Mouse (Mus musculus) lung, embryonic 14.5 days (tissue): ENCODE data around the gene Dhh. TPM values are rescaled to one million over a fixed set of nuclear protein-coding genes. Genes with fewer than 3 reads are reported as not detected.
A peak's percentile ranks its signal among the peaks of the same experiment; 100 is the strongest.

Source experiments
- ATAC-seq: fragments of 200-750 bp; cut with Nextera tagmentation; 2 replicates; pipeline ENCODE4 v1.8.0; 2017; ENCODE audit warnings: mild to moderate bottlenecking, moderate TSS enrichment, moderate library complexity; ENCODE audit not compliant: insufficient read depth
- DNase-seq: peaks from one replicate; pipeline ENCODE4 v3.0.0-alpha.2; 2015
- H3K27ac ChIP-seq: fragments of 300-500 bp; sonication (generic); 2 replicates; pipeline ENCODE4 v1.5.1; 2014; ENCODE audit warnings: low read depth, mild to moderate bottlenecking, moderate library complexity
- H3K27me3 ChIP-seq: fragments of 300-500 bp; sonication (generic); 2 replicates; pipeline ENCODE4 v1.6.1; 2014; ENCODE audit warnings: low read length, control low read depth; ENCODE audit not compliant: insufficient read depth
- H3K36me3 ChIP-seq: fragments of 300-500 bp; sonication (generic); 2 replicates; pipeline ENCODE4 v1.6.1; 2014; ENCODE audit warnings: control low read depth; ENCODE audit not compliant: insufficient read depth
- H3K4me1 ChIP-seq: fragments of 300-500 bp; sonication (generic); 2 replicates; pipeline ENCODE4 v1.6.1; 2014; ENCODE audit warnings: antibody characterized with exemption, control low read depth; ENCODE audit not compliant: insufficient read depth
- H3K4me2 ChIP-seq: fragments of 300-500 bp; sonication (generic); 2 replicates; pipeline ENCODE4 v1.6.1; 2014; ENCODE audit warnings: mild to moderate bottlenecking
- H3K4me3 ChIP-seq: fragments of 300-500 bp; sonication (generic); 2 replicates; pipeline ENCODE4 v1.5.1; 2014; ENCODE audit warnings: low read depth, low read length
- H3K9ac ChIP-seq: fragments of 300-500 bp; sonication (generic); 2 replicates; pipeline ENCODE4 v1.6.1; 2014
- H3K9me3 ChIP-seq: fragments of 300-500 bp; sonication (generic); 2 replicates; pipeline ENCODE4 v1.6.1; 2016; ENCODE audit warnings: low read depth, low read length, control low read depth
- CTCF ChIP-seq: IDR thresholded peaks from 2 replicates; pipeline ENCODE4 v1.5.1; 2016; ENCODE audit warnings: antibody characterized with exemption, low read depth
- WGBS: fragments of 180-500 bp; shearing (Covaris S2); extraction: QIAGEN DNeasy Blood & Tissue Kit; methylation state at CpG from one replicate; pipeline ENCODE4 v1.1.7; 2014; 5-methylcytosine and 5-hydroxymethylcytosine counted together
- polyA plus RNA-seq: library from polyadenylated mRNA; unstranded; fragments of >200 nt; fragmentation: Nextera tagmentation; extraction: Ambion mirVana; gene quantifications from 2 replicates; pipeline ENCODE4 v1.2.1, GENCODE M21; 2014

Gene Dhh
- polyA plus RNA-seq, 1 experiment from 2014 or later = 1.0 TPM

DNA sequence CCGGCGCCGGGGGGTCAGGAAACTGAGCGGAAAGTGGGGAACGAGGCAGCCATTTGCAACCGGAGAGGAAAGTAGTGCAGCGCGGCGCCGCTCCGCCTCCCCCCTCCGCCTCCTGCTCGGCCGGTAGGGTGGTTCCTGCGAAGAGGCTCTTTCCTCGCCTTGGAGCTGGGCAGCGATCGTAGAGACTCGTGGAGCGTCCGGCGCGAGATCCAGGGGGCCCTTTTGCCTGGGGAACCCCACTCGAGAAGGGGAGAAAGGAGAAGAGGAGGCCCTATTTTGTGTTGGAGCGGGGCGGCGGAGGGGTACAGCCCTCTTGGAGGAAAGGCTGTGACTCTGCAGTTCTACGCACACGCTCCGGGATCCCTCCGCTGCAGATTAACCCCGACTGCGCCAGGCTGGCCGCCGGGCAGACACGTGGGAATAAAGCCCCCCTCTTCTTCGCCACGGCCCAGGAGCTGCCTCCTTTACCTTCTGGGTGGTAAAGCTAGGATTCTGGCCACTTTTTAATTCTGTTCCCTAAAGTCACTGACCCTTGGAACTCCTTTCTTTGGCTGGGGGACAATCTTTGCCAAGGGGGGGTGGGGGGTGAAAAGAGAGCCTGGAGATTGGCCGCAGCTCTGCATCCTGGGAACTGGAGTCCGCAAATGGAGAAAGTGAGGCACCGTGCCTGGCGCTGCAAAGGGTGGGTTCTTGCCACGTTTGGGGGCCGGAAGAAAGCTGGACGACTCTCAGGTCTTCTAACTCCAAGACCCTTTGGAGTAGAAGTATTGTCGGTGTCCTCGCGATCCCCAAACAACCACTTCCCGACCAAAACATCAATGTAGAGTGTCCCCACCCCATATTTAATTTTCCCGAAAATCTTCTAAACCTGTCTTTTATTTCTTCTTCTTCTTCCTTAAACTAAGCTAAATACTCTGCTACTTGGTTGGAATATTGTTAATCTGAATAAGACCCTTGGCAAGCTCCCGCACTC, 26.1 kb downstream of the Dhh start:
- H3K27me3 ChIP-seq = no peaks in the 10 kb centered on the region
- DNase-seq (peak; percentile 98), ATAC-seq (peak; percentile 81)
- H3K4me3 ChIP-seq = peak overlapping the region; percentile 73
- WGBS = 1% methylated on average over 51 of the region's 51 CpGs
- 0 out of 2 replicates have a peak, but pooled peaks have one; percentile 11 for TF ChIP-seq CTCF
- H3K4me1 ChIP-seq = peaks cover 19% of the 10 kb centered on the region
- H3K27ac ChIP-seq = peak overlapping the region; percentile 98
- peak overlapping the region; percentile 98 for H3K4me2 ChIP-seq
- no peaks in the 10 kb centered on the region for H3K9me3 ChIP-seq
- peak overlapping the region; percentile 90 for H3K9ac ChIP-seq
- H3K36me3 ChIP-seq = no peaks in the 10 kb centered on the region

- Histone ChIP-seq H3K9me3 (no peaks in the 10 kb centered on the region), H3K36me3 (peaks cover 4% of the 10 kb centered on the region), H3K9ac (peak within 1 kb of the TSS; percentile 90), H3K27ac (peak within 1 kb of the TSS; percentile 98), H3K4me1 (peaks cover 19% of the 10 kb centered on the region), H3K27me3 (no peaks in the 10 kb centered on the region), H3K4me3 (peak within 1 kb of the TSS; percentile 73), H3K4me2 (peak within 1 kb of the TSS; percentile 98)
- DNase-seq = peak; percentile 70
- WGBS = under 1% methylated on average over 93 of the region's 94 CpGs
- no peak for TF ChIP-seq CTCF
- ATAC-seq = peak; percentile 60
Measured at GRCm38 (mm10) chr15:98871070-98871915, 27.0 kb downstream of the Dhh start, which contains the start of gene Kmt2d. Gene Kmt2d (minus strand): TSS chr15:98871204.

DNA sequence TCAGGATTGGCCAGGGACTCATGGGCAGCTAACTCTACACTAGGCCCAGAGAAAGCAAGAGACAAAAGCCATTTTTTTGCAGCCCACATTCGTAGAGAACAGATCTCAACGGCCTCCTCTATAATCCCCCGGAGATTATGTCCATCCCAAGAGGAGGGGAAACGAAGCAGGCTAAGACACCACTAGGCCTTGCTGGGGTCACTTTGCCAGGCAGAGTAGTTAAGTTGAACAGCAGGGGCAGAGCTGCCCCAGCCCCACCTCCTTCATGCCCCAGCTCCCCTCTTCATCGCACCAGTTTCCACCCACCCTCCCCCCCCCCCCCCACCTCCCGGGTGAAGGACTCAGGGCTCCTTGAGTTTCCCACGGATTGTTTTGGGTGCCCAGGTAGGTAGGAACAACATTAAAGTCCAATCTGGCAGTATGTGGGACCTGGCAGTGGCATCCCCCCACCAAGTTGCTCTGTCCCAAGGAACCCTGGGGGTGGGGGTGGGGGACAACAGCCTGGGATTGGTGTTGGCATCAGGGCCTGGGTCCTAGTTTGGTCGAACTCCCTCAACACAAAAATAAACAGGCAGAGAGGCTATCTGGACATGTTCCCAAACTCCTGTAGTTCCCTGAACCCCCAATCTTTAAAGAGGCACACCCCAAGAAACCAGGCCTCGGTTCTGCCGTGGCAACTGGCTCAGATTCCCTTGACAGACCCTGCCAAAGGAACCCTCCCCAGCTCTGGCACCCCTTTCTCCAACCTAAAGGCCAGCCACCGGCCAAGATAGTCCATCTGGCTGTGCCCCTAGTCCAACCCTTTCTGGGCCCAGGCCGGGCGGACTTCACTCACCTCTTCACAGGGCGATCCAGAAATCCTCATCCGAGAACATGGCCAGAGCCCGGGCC, 27.9 kb downstream of the Dhh start:
- Histone ChIP-seq H3K9ac (peak overlapping the region; percentile 90), H3K36me3 (peaks cover 12% of the 10 kb centered on the region), H3K4me2 (peak overlapping the region; percentile 98), H3K4me3 (peak overlapping the region; percentile 73), H3K27me3 (no peaks in the 10 kb centered on the region), H3K9me3 (no peaks in the 10 kb centered on the region), H3K4me1 (peaks cover 19% of the 10 kb centered on the region), H3K27ac (peak overlapping the region; percentile 98)
- no peak for DNase-seq
- no peak for TF ChIP-seq CTCF
- WGBS = under 1% methylated on average over 16 of the region's 16 CpGs
- no peak for ATAC-seq

DNA sequence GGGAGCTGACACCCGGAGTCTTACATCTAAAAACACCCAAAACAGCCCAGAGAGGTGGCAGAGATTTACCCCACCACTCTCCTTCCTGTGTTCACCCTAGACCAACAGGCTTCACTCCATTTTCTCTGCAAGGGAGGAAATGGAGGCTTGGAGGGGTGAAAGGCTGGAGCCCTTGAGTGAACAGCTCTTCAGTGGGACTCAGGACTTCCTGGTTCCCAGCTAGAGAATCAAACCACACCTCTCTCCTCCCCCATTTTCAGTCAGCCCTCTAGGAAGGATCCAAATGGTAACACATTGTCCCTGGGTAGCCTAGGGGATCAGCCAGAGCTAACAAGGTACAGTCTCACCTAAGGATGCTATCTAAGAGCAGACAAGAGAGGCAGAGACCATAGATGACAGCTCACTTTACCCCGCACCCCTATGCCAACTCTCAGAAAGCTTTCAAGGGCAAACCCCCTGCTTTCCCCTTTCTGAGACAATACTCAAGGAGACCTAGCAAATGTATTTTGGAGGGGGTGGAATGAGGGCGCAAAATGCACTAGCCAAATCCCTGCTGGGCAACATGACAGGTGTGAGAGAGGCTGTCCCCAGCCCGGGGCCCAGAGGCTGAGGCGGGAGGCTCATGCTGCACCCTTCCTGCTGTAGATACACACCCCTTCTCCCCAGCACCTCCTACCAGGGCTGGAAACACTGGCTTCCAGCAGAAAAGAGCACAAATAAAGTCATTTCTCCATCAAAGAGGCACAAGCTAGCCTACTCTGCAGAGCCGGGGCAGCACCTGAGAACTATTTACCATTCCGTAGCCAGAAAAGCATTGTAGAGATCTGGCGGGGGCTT, 28.8 kb downstream of the Dhh start:
- no peak for ATAC-seq
- WGBS = 6% methylated on average over 8 of the region's 8 CpGs

GRCm38 (mm10) chr15:98868346-98869063, 29.8 kb downstream of the Dhh start:
- Histone ChIP-seq H3K4me2 (peak overlapping the region; percentile 98), H3K4me1 (peaks cover 19% of the 10 kb centered on the region), H3K27ac (peak overlapping the region; percentile 1; the same call in 1 of the 2 replicates), H3K9ac (peak overlapping the region; percentile 90), H3K36me3 (peaks cover 32% of the 10 kb centered on the region), H3K4me3 (peak overlapping the region; percentile 73), H3K9me3 (no peaks in the 10 kb centered on the region), H3K27me3 (no peaks in the 10 kb centered on the region)
- TF ChIP-seq CTCF = no peak
- DNase-seq = no peak
- 27% methylated on average over 11 of the region's 11 CpGs for WGBS
- no peak for ATAC-seq

More for the DNA sequence above, 28.8 kb downstream of the Dhh start:
- peaks cover 19% of the 10 kb centered on the region for H3K4me1 ChIP-seq
- H3K9ac ChIP-seq = peak overlapping the region; percentile 90
- H3K36me3 ChIP-seq = peaks cover 21% of the 10 kb centered on the region
- peak overlapping the region; percentile 98 for H3K4me2 ChIP-seq
- no peaks in the 10 kb centered on the region for H3K27me3 ChIP-seq
- no peak overlapping the region; the same call in 1 of the 2 replicates for H3K27ac ChIP-seq
- no peaks in the 10 kb centered on the region for H3K9me3 ChIP-seq
- no peak for DNase-seq
- peak overlapping the region; percentile 73 for H3K4me3 ChIP-seq
- TF ChIP-seq CTCF = no peak
